Mouse (Mus musculus): ENCODE data around the gene Olfr618.
"Not testable (repeated sequence)": the region's sequence is repeated elsewhere in the genome, so short reads cannot be mapped to it uniquely, and the experiment has no call there.

Olfr618 gene

DNA sequence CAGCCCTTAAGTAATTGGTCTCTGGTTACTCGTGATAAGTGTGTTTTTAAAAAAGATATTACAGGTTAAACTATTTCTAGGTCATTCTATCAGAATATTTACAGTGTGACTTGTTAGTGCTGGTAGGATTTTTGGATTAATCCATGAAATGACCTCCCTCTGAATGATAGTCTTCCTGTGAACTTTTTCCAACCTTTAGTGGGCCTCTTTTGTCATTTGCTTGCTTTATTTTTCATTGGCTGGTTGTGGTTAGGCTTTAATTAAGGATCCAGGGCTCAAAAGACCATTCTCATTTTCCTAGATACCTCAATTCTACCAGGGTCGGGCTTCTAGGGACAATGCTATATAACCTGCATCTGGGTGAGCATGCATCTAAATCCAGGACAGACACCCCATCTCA, at the start of gene Olfr618:
Gene Olfr618, plus strand, starts transcription at position 301 of the 400 bp plus-strand sequence.
- no peak for DNase-seq

DNA sequence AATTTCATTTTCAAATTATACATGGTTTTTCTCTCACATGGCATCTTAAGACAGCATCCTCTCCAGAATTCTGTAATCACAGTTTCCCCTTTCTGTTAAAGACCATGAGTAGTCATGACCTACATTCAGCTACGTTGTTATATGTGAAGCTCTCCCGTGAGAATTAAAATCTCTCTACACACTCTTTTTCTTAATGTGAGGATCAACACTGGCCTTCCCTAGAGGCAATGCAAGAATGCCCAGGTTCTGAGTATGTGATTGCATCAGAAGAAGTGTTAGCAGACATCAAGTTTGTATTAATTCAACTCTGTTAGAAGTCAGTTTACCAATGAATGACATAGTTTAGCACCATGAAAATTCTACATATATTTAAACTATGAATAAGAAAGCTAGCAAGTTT, 47.3 kb upstream of the Olfr618 start, which contains the start of gene Olfr612:
Gene Olfr612, minus strand, starts transcription at position 101 of the 400 bp plus-strand sequence.
- not testable (repeated sequence) for DNase-seq

DNA sequence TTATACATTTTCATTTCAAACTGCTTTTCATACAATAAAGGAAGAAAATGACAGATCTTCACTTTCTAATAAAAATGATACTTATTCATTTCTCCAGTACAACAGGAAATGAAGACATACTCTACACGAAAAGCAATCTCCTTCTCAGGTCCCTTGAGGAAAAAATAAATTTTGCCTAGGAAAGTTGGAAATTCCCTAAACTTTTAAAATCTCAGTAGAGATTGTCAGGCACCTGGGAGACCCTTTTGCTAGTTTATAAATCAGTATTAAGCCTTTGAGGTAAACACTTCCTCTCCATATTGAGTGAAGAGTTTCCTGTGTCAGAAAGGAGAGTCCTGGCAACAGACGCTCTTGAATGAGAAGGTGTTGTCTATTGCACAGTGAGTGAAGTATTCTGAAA, 42.1 kb upstream of the Olfr618 start, which contains the start of gene Olfr613:
Gene Olfr613, plus strand, starts transcription at position 301 of the 400 bp plus-strand sequence.
- no peak for DNase-seq

DNA sequence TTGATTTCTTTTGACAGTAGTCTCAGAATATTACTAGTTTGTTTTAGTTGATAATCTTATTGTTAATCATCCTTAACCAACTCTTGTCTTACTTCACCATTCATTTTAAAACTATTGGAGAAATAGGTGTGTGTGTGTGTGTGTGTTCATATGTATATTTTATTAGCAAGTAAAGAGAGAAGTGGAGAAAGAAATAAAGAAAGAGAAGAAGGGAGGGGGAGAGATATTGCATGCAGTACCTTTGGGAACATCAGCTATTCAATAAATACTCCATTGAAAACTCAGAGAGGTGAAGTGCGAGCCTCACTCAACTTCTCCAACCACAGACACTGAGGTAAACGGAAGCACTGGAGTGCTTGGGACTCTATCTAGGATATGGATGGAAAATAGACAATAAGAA, 34.1 kb upstream of the Olfr618 start, which contains the start of gene Olfr615:
Gene Olfr615, plus strand, starts transcription at position 301 of the 400 bp plus-strand sequence.
- DNase-seq = no peak

DNA sequence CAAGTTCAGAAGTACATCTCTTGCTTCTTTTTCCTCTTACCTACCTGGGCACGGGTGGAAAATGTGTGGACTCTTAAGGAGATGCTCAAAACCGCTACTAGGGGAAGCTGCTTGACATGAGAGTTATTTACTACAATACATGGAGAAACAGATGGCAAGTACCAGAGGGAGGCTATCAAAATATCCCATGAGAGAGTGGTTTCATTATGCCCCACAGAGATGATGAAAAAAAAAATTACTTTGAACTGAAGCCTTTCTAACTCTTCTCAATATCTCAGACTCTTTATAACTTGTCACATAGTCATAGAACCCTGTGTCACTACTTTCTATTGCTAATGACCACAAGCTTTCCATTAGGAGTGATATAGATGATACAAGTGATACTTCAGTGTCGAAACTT, 20.9 kb upstream of the Olfr618 start, which contains the start of gene Olfr616:
Gene Olfr616, minus strand, starts transcription at position 101 of the 400 bp plus-strand sequence.
- DNase-seq = no peak

DNA sequence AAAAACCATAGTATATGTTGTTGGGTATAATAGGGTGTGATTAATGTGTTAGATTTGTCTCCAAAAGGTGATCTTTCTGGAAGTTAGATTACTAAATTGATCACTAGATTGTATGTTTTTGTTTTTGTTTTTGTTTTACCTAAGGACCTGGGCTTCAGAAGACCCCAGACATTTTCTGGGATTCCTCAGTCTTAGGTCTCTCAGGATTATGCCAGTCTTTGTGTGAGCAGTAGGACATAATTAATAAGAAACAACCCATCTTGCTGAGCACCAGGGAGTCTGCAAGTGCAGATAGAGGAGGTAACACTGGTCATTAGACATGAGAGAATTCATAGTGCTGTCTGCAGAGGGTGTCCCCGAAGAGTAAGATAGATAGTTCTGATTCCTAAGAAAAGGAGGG, 17.1 kb upstream of the Olfr618 start, which contains the start of gene Olfr617:
Gene Olfr617, plus strand, starts transcription at position 301 of the 400 bp plus-strand sequence.
- no peak for DNase-seq

- DNase-seq = no peak
Observed at GRCm38 (mm10) chr7:103600275-103600674, 10.4 kb downstream of the Olfr618 start, which contains the start of gene Olfr619. Olfr619 (plus strand) TSS chr7:103600575.

GRCm38 (mm10) chr7:103607425-103607824, 17.5 kb downstream of the Olfr618 start:
- no peak for DNase-seq

GRCm38 (mm10) chr7:103612434-103612833, 22.5 kb downstream of the Olfr618 start, which contains the start of gene Olfr620:
Olfr620 (minus strand) TSS chr7:103612534.
- no peak for DNase-seq

DNA sequence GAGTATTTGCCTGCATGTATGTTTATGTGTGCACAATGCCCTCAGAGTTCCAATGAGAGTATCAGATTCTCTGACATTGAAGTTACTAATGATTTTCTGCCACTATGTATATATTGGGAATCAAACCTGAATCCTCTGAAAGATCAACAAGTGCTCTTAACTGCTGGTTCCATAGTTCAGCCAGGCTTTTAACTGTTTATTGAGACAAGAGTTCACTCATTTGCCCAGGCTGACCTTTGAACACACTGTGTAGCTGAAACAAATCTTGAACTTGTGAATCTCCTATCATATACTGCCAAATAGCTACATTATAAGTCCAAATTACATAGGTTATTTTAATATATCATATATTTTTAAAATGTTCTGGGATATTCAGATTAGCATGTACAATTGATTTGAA, 46.9 kb downstream of the Olfr618 start:
- DNase-seq = no peak

DNA sequence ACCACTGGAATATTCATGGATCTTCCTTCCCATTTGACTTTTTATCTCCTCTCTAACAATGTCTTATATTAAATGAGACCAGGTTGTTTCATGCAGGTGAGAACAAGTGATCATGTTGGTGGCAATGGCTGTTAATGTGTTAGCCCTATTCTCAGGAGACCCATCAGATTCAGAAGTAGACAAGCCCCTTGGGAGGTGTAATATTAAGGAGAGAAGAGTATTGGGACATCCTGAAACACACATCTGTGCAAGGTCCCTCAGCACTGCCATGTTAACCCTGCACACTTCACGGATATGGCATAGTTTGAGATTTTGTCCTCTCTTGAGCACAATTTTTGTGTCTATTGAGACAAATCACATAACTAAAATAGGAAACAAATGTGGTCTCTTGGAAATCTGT, 52.7 kb downstream of the Olfr618 start, which contains the start of gene Olfr622:
Gene Olfr622, minus strand, starts transcription at position 101 of the 400 bp plus-strand sequence.
- DNase-seq = no peak

GRCm38 (mm10) chr7:103644070-103644469, 54.2 kb downstream of the Olfr618 start:
- DNase-seq = no peak

All from cerebellum, adult 18-20 months (tissue).